Mouse (Mus musculus) olfactory bulb, adult 2 months (tissue): ENCODE data around the gene Adora1. TPM values are rescaled to one million over a fixed set of nuclear protein-coding genes. Genes with fewer than 3 reads are reported as not detected.

Experiments used
- H3K27ac ChIP-seq: fragments of 200-500 bp; 2 replicates; pipeline ENCODE4 v1.5.1; 2012; ENCODE audit warnings: low read depth, low read length; ENCODE audit not compliant: insufficient read depth
- H3K4me1 ChIP-seq: fragments of 200-500 bp; 2 replicates; pipeline ENCODE4 v1.6.1; 2012; ENCODE audit warnings: low read length; ENCODE audit not compliant: control insufficient read depth, insufficient read depth
- H3K4me3 ChIP-seq: fragments of 200-500 bp; 2 replicates; pipeline ENCODE4 v1.5.1; 2012; ENCODE audit warnings: mild to moderate bottlenecking, low read depth, low read length, moderate library complexity; ENCODE audit not compliant: insufficient read depth
- CTCF ChIP-seq: fragments of 200-500 bp; IDR thresholded peaks from 2 replicates; pipeline ENCODE4 v1.5.1; 2012; ENCODE audit warnings: low read depth, mild to moderate bottlenecking, low read length, moderate library complexity; ENCODE audit not compliant: insufficient read depth
- POLR2A ChIP-seq: fragments of 200-500 bp; IDR thresholded peaks from 2 replicates; pipeline ENCODE4 v1.6.1; 2012; ENCODE audit warnings: mild to moderate bottlenecking, low read depth, low read length, moderate library complexity; ENCODE audit not compliant: insufficient read depth
- WGBS: fragments of 180-500 bp; shearing (Covaris S2); methylation state at CpG from one replicate; pipeline ENCODE4 v1.1.7; 2018; 5-methylcytosine and 5-hydroxymethylcytosine counted together
- polyA plus RNA-seq: library from polyadenylated mRNA; stranded (reverse); fragments of >200 nt; gene quantifications from 2 replicates; pipeline ENCODE4 v1.2.4, GENCODE M21; 2012; ENCODE audit warnings: low replicate concordance; ENCODE audit not compliant: missing spikeins, insufficient read depth, insufficient read length

Adora1 gene
- polyA plus RNA-seq, 1 experiment: not detected

DNA sequence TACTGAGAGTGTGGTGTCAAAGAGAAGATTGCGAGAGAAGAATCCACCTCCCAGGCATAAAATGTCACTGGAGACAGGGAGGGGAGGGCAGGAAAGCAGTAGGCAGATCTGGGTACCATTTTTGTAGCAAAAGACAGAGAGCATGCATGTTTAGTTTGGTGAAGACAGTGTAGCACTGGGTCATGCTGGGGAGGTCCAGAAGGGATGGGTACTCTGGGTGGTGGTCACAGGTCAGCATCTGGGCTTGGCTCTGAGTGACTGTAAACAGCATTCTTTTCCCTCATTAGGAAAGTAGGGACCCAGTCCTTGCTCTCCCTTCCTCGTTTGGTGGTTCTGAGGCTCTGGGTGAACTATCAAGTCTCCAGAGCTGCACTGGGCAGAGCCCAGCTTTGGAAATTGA is 34.8 kb downstream of the Adora1 start:
- WGBS: 64% methylated on average over 2 of the region's 2 CpGs
- no peak for TF ChIP-seq POLR2A
- TF ChIP-seq CTCF: no peak
- Histone ChIP-seq H3K27ac (no peak overlapping the region), H3K4me3 (no peak overlapping the region), H3K4me1 (peaks cover 61% of the 10 kb centered on the region)

DNA sequence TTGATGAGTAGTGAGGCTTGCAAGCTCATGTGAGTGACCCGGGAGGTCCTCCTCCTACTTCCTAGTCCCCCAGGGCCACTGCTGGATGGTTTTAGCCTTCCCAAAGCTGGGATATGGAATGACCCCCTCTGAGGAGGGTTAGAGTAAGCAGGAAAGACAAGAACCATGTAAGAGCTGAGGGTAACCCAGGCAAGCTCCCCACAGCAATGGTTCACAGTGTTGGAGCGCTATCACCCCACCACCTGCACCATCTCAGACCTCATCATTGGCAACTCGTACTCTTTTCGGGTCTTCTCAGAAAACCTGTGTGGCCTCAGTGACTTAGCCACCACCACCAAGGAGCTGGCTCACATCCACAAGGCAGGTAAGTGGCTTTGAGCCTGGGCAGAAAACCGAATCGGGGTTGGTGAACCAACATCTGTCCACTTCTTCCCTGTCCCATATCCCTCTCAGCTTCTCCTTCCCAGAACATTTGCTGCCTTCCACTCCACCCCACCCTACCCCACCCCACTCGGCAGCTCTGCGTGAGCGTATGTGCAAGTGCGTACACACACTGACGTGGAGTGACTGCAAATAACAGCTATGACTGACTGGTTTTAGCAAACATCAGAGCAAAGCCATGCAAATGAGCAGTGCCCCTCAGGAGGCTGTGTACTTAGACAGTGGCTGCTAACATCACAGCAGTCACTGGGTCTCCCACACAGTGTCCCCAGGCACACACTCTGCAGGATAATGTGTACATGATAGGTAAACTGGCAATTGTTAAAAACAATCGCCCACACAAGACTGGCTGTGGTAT is 36.8 kb downstream of the Adora1 start:
- H3K4me3 ChIP-seq: no peak overlapping the region
- 68% methylated on average over 12 of the region's 12 CpGs for WGBS
- no peak overlapping the region for H3K27ac ChIP-seq
- peaks cover 76% of the 10 kb centered on the region for H3K4me1 ChIP-seq
- TF ChIP-seq POLR2A: no peak
- TF ChIP-seq CTCF: no peak

DNA sequence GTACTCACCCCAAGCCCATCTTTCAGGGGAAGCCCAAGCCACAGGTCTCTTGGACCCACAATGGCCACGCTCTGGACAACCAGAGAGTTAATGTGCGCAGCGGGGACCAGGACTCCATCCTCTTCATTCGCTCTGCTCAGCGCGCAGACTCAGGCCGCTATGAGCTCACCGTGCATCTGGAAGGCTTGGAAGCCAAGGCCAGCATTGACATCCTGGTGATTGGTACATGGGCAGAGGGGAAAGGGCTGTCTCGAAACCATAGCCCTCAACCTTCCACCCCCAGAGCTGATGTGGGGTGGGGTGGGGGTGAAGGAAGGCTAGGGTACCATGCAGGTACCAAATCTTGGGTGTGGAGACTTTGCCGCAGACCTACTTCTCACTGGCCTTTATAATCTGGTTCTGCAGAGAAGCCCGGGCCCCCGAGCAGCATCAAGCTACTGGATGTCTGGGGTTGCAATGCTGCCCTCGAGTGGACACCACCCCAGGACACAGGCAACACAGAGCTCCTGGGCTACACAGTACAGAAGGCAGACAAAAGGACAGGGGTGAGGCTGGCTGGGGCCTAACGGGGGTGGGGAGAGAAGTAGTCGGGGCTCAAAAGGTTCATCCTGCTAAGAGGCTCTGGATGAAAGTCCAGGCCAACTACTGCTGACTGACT is 37.8 kb downstream of the Adora1 start:
- no peak overlapping the region for H3K27ac ChIP-seq
- no peak for TF ChIP-seq POLR2A
- no peak for TF ChIP-seq CTCF
- H3K4me3 ChIP-seq: no peak overlapping the region
- peaks cover 81% of the 10 kb centered on the region for H3K4me1 ChIP-seq
- 80% methylated on average over 15 of the region's 15 CpGs for WGBS

DNA sequence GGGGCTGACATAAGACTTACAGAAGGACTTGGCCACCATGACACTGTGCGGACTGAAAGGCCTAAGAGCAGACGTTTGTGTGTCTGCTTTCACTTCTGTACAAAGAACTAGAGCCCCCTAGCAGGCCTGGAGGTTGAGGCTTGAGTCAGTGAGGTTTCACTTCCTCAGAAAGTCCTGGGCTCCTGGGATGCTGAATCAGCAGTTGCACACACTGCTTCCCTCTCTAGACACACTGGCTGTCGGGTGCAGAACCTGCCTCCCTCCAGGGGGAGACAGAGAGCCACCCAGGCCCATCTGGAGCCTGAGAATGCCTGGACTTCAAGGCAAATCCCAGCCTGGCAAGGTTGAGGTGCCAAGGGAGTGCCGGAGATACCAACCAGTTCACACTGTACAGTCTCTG is 38.8 kb downstream of the Adora1 start:
- TF ChIP-seq CTCF (peak; percentile 35; the same call in 1 of the 2 replicates), POLR2A (no peak)
- Histone ChIP-seq H3K4me1 (peaks cover 74% of the 10 kb centered on the region), H3K4me3 (no peak overlapping the region), H3K27ac (peak overlapping the region; percentile 6; the same call in 1 of the 2 replicates)
- whole genome bisulfite sequencing: 63% methylated on average over 4 of the region's 4 CpGs

DNA sequence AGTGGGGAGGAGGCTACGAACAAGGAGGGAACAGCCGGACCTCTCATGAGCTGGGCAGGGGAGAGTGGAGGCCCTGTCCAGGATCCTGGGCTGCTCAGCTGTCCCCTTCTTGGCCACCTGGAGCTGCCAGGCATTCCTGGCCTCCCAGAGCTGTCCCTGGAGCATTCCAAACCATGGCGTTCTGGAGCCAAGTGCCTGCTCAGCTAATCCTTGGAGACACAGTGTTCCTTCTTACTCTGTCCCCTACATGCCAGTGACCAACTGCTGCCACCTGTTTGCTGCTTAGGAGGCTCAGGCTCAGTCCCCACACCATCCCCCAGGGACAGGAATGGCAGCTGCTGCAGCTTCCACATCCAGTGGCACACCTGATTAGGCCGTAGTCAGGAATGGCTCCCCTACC is 39.3 kb downstream of the Adora1 start:
- TF ChIP-seq CTCF: no peak
- TF ChIP-seq POLR2A: no peak
- H3K27ac ChIP-seq: peak overlapping the region; percentile 6; the same call in 1 of the 2 replicates
- 55% methylated on average over 4 of the region's 4 CpGs for WGBS

DNA sequence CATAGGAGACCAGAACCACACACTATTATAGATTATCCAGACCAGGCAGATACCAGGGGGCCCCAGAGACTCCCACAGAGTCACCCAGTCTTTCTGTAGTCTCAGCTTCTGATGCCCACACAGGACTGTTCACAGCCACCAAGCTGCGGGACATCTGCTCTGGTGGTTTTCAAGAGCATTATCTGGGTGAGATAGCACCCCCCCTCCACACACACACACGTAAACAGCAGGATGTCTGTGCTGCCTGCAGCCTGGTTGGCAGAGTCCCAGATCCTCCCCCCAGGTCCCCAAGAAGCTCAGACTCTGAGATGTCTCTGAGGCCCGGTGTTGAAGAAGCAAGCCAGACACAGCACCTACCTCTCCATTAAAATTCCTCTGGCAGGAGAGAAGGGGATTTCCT is 39.7 kb downstream of the Adora1 start:
- Histone ChIP-seq H3K27ac (0 out of 2 replicates have a peak overlapping the region, but pooled peaks have one; percentile 6), H3K4me1 (peaks cover 71% of the 10 kb centered on the region), H3K4me3 (no peak overlapping the region)
- TF ChIP-seq CTCF (no peak), POLR2A (no peak)
- 22% methylated on average over 3 of the region's 3 CpGs for WGBS

More for the DNA sequence above, 39.3 kb downstream of the Adora1 start:
- no peak overlapping the region for H3K4me3 ChIP-seq
- peaks cover 75% of the 10 kb centered on the region for H3K4me1 ChIP-seq

DNA sequence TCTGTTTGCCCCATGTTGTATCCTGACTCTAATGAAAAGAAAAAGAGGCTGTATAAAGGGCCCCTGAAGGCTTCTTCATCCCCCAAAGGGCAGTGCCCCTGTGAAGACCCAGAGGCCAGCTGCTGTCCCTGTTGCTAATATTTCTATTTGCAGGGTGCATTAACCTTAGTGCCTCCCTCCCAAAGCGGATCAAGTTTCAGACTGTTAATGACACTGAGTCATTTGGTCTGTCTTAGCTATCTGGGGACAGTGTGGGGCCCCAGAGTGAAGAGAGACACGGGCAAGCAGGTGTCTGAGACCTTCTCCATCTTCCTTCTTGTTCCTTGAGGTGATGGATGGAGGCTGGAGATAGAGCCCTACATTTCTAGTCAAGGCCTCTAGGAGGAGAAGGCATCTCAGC is 40.1 kb downstream of the Adora1 start:
- Histone ChIP-seq H3K4me1 (peaks cover 70% of the 10 kb centered on the region), H3K27ac (no peak overlapping the region), H3K4me3 (no peak overlapping the region)
- WGBS: 75% methylated on average over 2 of the region's 2 CpGs
- TF ChIP-seq POLR2A (no peak), CTCF (no peak)

DNA sequence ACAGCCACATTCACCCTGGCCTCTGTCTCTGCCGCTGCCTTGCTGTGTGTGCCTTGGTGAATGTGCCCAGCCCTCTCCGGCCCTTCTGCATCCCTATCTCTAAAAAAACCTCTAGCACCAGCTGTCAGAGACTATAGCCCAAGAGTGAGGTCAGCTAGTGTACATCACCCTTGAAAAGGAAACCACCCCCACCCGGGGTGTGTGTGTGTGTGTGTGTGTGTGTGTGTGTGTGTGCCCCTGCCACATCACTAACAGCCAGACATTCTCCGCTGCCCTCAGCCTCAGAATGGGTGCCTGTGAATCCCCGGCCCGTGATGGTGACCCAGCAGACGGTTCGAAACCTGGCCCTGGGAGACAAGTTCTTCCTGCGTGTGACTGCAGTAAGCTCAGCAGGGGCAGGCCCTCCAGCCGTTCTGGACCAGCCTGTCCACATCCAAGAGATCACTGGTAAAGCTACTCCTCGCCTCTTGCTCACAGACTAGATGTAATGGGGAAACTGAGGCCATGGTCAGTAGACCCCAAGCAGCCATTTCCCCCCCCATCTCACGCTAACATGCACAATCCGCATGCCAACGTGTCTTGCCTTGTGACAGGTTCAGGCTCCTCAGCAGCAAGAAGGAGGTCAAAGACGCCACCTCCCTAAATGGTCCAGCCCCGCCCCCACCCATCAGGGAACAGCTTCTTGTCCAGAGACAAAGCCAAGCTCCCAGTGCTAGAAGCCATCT is 40.8 kb downstream of the Adora1 start:
- Histone ChIP-seq H3K4me1 (peaks cover 65% of the 10 kb centered on the region), H3K27ac (no peak overlapping the region), H3K4me3 (no peak overlapping the region)
- TF ChIP-seq CTCF (no peak), POLR2A (no peak)
- WGBS: 87% methylated on average over 16 of the region's 16 CpGs
